Mouse (Mus musculus): ENCODE results near the gene Psmc3.

GRCm38 (mm10) chr2:91025081-91025516 lies 28.7 kb upstream of the Psmc3 start:
- TF ChIP-seq HCFC1 (IDR thresholded peaks at IDR 0.05; ENCODE audit: borderline replicate concordance, insufficient read depth, low read length) (no peak), ZNF384 (IDR thresholded peaks at IDR 0.05; ENCODE audit: low read depth, low read length) (no peak), CHD2 (IDR thresholded peaks at IDR 0.05; ENCODE audit: low read depth, low read length) (no peak)

Measured in ES-E14 (cell line).